Mouse (Mus musculus): Measurements from ENCODE around the gene Gm11985.

DNA sequence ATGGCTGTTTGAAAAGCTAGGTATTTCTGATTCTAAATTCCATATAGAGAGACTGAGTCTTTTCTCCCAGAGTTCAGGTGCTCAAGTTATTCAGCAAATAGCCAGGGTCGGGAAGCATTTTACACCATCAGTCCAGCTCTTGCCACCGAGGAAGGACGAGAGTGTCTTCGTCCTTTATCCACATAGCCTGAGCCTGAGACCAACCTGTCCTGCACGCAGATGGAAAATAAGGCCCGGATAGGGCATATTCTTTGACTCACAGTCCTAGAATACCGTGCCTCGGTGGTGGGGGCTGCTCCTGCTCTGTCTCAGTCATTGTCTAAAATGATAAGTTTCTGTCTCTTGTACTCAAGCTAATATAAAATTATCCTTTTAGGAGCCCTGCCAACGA lies 12.0 kb upstream of the Gm11985 start:
- TF ChIP-seq TAL1 (IDR thresholded peaks at IDR 0.05; ENCODE audit: low read length), result no peak
- no peak for TF ChIP-seq GATA1 (IDR thresholded peaks at IDR 0.05; ENCODE audit: low read length)
